8 mouse cellular contexts compared by ENCODE assay signal in the genomic region with DNA sequence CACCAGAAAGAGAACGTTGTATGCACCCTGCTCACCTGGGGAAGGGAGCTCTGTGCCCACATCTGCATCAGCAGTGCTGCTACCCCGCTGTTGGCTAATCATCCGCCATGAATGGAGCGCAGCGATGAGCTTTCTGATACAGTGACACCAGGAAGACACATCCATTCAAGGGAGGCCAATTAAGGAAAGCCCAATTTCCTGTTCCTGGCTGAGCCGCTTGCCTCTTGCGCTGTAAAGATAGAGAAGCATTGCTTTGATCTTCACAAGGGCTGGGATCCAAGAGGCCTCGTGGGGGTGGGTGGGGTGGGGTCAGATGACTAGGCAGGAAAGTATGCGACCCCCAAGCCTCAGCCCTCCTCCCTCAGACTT. TPM values are rescaled to one million over a fixed set of nuclear protein-coding genes. Genes with fewer than 3 reads are reported as not detected.
DNase-seq lines count a peak whose midpoint lies in the region; ATAC-seq and TF ChIP-seq lines count a peak whose summit lies in the region.

No protein-coding gene starts in this region.

- H3K27me3 ChIP-seq in lung, embryonic 15.5 days, result no peaks in the 10 kb centered on the region
- H3K27me3 ChIP-seq in hindbrain, postnatal 0 days (ENCODE audit: insufficient read depth, low read length), result no peaks in the 10 kb centered on the region
- no peaks in the 10 kb centered on the region for H3K27me3 ChIP-seq in neural tube, embryonic 15.5 days (replicated peaks)

- 9% methylated on average over 9 of the region's 9 CpGs for WGBS in lung, embryonic 15.5 days
- 32% methylated on average over 9 of the region's 9 CpGs for WGBS in lung, adult 2 months
- 9% methylated on average over 9 of the region's 9 CpGs for WGBS in hindbrain, postnatal 0 days
- WGBS in neural tube, embryonic 15.5 days, result 7% methylated on average over 9 of the region's 9 CpGs

- no peak overlapping the region for H3K4me3 ChIP-seq in lung, embryonic 15.5 days
- no peak overlapping the region for H3K4me3 ChIP-seq in lung, adult 2 months (replicated peaks; ENCODE audit: extremely low read depth, low read depth, low read length)
- no peak overlapping the region for H3K4me3 ChIP-seq in hindbrain, postnatal 0 days (ENCODE audit: low read length)
- no peak overlapping the region for H3K4me3 ChIP-seq in neural tube, embryonic 15.5 days (replicated peaks)

- H3K9me3 ChIP-seq in lung, embryonic 15.5 days, result no peaks in the 10 kb centered on the region
- no peaks in the 10 kb centered on the region for H3K9me3 ChIP-seq in hindbrain, postnatal 0 days (ENCODE audit: low read length)
- no peaks in the 10 kb centered on the region for H3K9me3 ChIP-seq in neural tube, embryonic 15.5 days (replicated peaks)

- peaks cover 16% of the 10 kb centered on the region for H3K4me1 ChIP-seq in lung, embryonic 15.5 days
- H3K4me1 ChIP-seq in lung, adult 2 months (ENCODE audit: control insufficient read depth, insufficient read depth, low read length), result peaks cover 8% of the 10 kb centered on the region
- peaks cover 41% of the 10 kb centered on the region for H3K4me1 ChIP-seq in hindbrain, postnatal 0 days (ENCODE audit: insufficient read depth, low read length)
- peaks cover 57% of the 10 kb centered on the region for H3K4me1 ChIP-seq in neural tube, embryonic 15.5 days

- TF ChIP-seq POLR2A in lung, adult 2 months (IDR thresholded peaks at IDR 0.05; ENCODE audit: borderline replicate concordance, extremely low read depth, low read depth, low read length), result no peak

- peak overlapping the region; percentile 35; the same call in 1 of the 2 replicates for H3K4me2 ChIP-seq in lung, embryonic 15.5 days
- no peak overlapping the region for H3K4me2 ChIP-seq in hindbrain, postnatal 0 days (ENCODE audit: low read depth, low read length)
- peak overlapping the region; percentile 20 for H3K4me2 ChIP-seq in neural tube, embryonic 15.5 days

- ATAC-seq in lung, embryonic 15.5 days (ENCODE audit: borderline replicate concordance, extremely low read depth, low FRiP score, low TSS enrichment), result peak; percentile 21; the same call in 1 of the 2 replicates
- no peak for ATAC-seq in hindbrain, postnatal 0 days
- peak; percentile 23; the same call in 1 of the 2 replicates for ATAC-seq in neural tube, embryonic 15.5 days (ENCODE audit: low FRiP score)
- ATAC-seq in monocyte, adult 5-6 weeks (replicated peaks; ENCODE audit: insufficient number of reproducible peaks, low FRiP score, low TSS enrichment, poor library complexity, severe bottlenecking), result no peak

- DNase-seq in lung, adult 2 months, result no peak
- DNase-seq in embryo, embryonic 11 days, result peak; percentile 39
- peak; percentile 50 for DNase-seq in hindbrain, postnatal 0 days (ENCODE audit: low spot score)
- DNase-seq in ovary, adult 18-20 months (ENCODE audit: low spot score), result no peak
- DNase-seq in layer of hippocampus, adult 9-10 months (ENCODE audit: low spot score), result no peak

- no peaks in the 10 kb centered on the region for H3K36me3 ChIP-seq in lung, embryonic 15.5 days
- H3K36me3 ChIP-seq in hindbrain, postnatal 0 days (ENCODE audit: insufficient read depth, low read length), result no peaks in the 10 kb centered on the region
- peaks cover 3% of the 10 kb centered on the region; the same call in 1 of the 2 replicates for H3K36me3 ChIP-seq in neural tube, embryonic 15.5 days

- H3K27ac ChIP-seq in lung, embryonic 15.5 days, result peak overlapping the region; percentile 35; the same call in 1 of the 2 replicates
- peak overlapping the region; percentile 81 for H3K27ac ChIP-seq in hindbrain, postnatal 0 days
- H3K27ac ChIP-seq in neural tube, embryonic 15.5 days (replicated peaks), result peak overlapping the region; percentile 86

- TF ChIP-seq CTCF in lung, adult 2 months (IDR thresholded peaks at IDR 0.05; ENCODE audit: insufficient read depth, low read length), result no peak
- no peak for TF ChIP-seq CTCF in hindbrain, postnatal 0 days (IDR thresholded peaks at IDR 0.05; ENCODE audit: low read depth)

- H3K9ac ChIP-seq in lung, embryonic 15.5 days, result 0 out of 2 replicates have a peak overlapping the region, but pooled peaks have one; percentile 16
- H3K9ac ChIP-seq in hindbrain, postnatal 0 days (replicated peaks; ENCODE audit: low read length), result no peak overlapping the region
- no peak overlapping the region for H3K9ac ChIP-seq in neural tube, embryonic 15.5 days (replicated peaks)

RNA-seq across cellular contexts. Expression of gene Gramd4, which starts 55.8 kb away (rescaled TPM):
- polyA plus RNA-seq in lung, embryonic 15.5 days (2015; fragmentation: Nextera tagmentation; extraction: Ambion mirVana), result 12.9 and 14.6 TPM in 2 replicates
- polyA plus RNA-seq in lung, adult 2 months (2012; rRNA removed), result 21.5 and 24.4 TPM in 2 replicates
- total RNA-seq in hindbrain, postnatal 0 days (2014; rRNA removed), result 36.2 and 40.9 TPM in 2 replicates
- 18.6 and 19.0 TPM in 2 replicates for polyA plus RNA-seq in hindbrain, postnatal 0 days (2015; fragmentation: Nextera tagmentation; extraction: Ambion mirVana)
- 25.4 and 25.8 TPM in 2 replicates for polyA plus RNA-seq in neural tube, embryonic 15.5 days (2015; fragmentation: Nextera tagmentation; extraction: Ambion mirVana)
- 112 to 191 TPM (median 137 TPM) in 3 replicates for total RNA-seq in monocyte, adult 5-6 weeks (2017)

Comparison
In these comparisons a context has a peak if more than half of its experiments do, and no peak if none do; other contexts are left out.
1. ATAC-seq: peak in lung, embryonic 15.5 days (single experiment) and neural tube, embryonic 15.5 days (single experiment); none in hindbrain, postnatal 0 days (single experiment) and monocyte, adult 5-6 weeks (single experiment).
2. H3K27ac ChIP-seq: peak in every context shown above with its lines; median percentile 86 in neural tube, embryonic 15.5 days; 81 in hindbrain, postnatal 0 days; 35 in lung, embryonic 15.5 days.
3. DNase-seq: peak in embryo, embryonic 11 days (single experiment) and hindbrain, postnatal 0 days (single experiment); none in lung, adult 2 months (single experiment), ovary, adult 18-20 months (single experiment) and layer of hippocampus, adult 9-10 months (single experiment).